In the genomic region with DNA sequence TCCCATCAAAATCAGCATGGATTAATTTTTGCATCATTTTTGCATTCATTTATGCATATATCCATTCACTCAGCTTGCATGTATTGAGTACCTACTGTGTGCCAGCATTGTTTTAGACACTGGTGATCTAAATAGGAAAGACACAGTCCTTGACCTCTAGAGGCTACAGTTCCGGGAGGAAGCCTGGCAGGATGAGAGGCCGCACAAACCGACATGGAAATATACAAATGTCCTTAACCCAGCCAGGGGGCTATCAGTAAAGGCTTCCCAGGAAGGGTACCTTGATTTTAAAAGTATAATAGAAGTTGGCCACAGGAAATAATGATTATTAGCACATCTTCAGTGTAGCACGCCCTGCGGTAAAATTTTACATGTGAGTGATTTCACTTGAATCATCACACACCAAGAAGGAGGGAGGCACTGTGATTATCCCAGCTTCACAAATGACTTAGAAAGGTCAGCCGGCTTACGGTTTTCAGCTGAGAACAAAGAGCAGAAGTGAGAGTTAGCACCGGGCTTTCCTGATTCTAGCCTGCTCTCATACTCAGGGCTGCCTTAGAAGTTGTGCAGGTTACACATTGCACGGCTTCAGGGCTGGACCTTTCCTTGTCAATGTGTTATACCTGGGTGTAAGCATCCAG, we compare ENCODE assay signal across 9 mouse cellular contexts. TPM values are rescaled to one million over a fixed set of nuclear protein-coding genes. Genes with fewer than 3 reads are reported as not detected.
DNase-seq lines count a peak whose midpoint lies in the region; ATAC-seq lines count a peak whose summit lies in the region.
"Had no signal": no experiment of that assay in that cellular context is flagged by ENCODE, and none has a peak within 500 bp of the region (broad histone marks: within the 10 kb centered on the region; RNA-seq: fewer than 3 reads in every experiment).

No protein-coding gene starts in this region.

- intact Hi-C loops in left cerebral cortex, postnatal 36 days (cut with DNase I): no loop called here

- no peak overlapping the region for H3K4me3 ChIP-seq in midbrain, embryonic 10.5 days
- H3K4me3 ChIP-seq in midbrain, embryonic 16.5 days (ENCODE audit: low read depth, low read length): no peak overlapping the region
- no peak overlapping the region for H3K4me3 ChIP-seq in intestine, embryonic 14.5 days (ENCODE audit: low read depth, low read length)
- H3K4me3 ChIP-seq in stomach, embryonic 14.5 days (ENCODE audit: low read depth, low read length): no peak overlapping the region

- no peak overlapping the region for H3K9ac ChIP-seq in midbrain, embryonic 16.5 days (ENCODE audit: low read depth, low read length)
- no peak overlapping the region for H3K9ac ChIP-seq in intestine, embryonic 14.5 days (ENCODE audit: low read length)
- H3K9ac ChIP-seq in stomach, embryonic 14.5 days (replicated peaks; ENCODE audit: low read depth, low read length): no peak overlapping the region

- no peaks in the 10 kb centered on the region for H3K9me3 ChIP-seq in midbrain, embryonic 10.5 days (replicated peaks)
- H3K9me3 ChIP-seq in midbrain, embryonic 16.5 days (replicated peaks; ENCODE audit: control insufficient read depth, low read length, poor library complexity, severe bottlenecking): no peaks in the 10 kb centered on the region
- no peaks in the 10 kb centered on the region for H3K9me3 ChIP-seq in intestine, embryonic 14.5 days (ENCODE audit: control insufficient read depth, low read length)
- no peaks in the 10 kb centered on the region for H3K9me3 ChIP-seq in stomach, embryonic 14.5 days (ENCODE audit: control insufficient read depth, low read depth, low read length)

- peak overlapping the region; percentile 83 for H3K27ac ChIP-seq in midbrain, embryonic 10.5 days (replicated peaks)
- no peak overlapping the region for H3K27ac ChIP-seq in midbrain, embryonic 16.5 days (ENCODE audit: low read length)
- peak overlapping the region; percentile 78; the same call in 1 of the 2 replicates for H3K27ac ChIP-seq in intestine, embryonic 14.5 days (ENCODE audit: low read depth)
- H3K27ac ChIP-seq in stomach, embryonic 14.5 days (ENCODE audit: low read length): 0 out of 2 replicates have a peak overlapping the region, but pooled peaks have one; percentile 52

- 39% methylated on average over 9 of the region's 9 CpGs for WGBS in midbrain, embryonic 10.5 days
- 18% methylated on average over 9 of the region's 9 CpGs for WGBS in midbrain, embryonic 16.5 days
- 61% methylated on average over 9 of the region's 9 CpGs for WGBS in intestine, embryonic 14.5 days
- WGBS in stomach, embryonic 14.5 days: 58% methylated on average over 9 of the region's 9 CpGs

- no peaks in the 10 kb centered on the region for H3K27me3 ChIP-seq in midbrain, embryonic 10.5 days (ENCODE audit: low read depth, poor library complexity, severe bottlenecking)
- H3K27me3 ChIP-seq in midbrain, embryonic 16.5 days (ENCODE audit: control insufficient read depth, insufficient read depth, low read depth, low read length): no peaks in the 10 kb centered on the region
- H3K27me3 ChIP-seq in intestine, embryonic 14.5 days (replicated peaks; ENCODE audit: control insufficient read depth, insufficient read depth, low read length): no peaks in the 10 kb centered on the region
- no peaks in the 10 kb centered on the region for H3K27me3 ChIP-seq in stomach, embryonic 14.5 days (ENCODE audit: control insufficient read depth, insufficient read depth, low read length)

- peak; percentile 27 for DNase-seq in adrenal gland, postnatal 14 days
- DNase-seq in adrenal gland, postnatal 25 days: no peak
- DNase-seq in midbrain, embryonic 10.5 days (ENCODE audit: low spot score): no peak
- DNase-seq in intestine, embryonic 14.5 days (ENCODE audit: low spot score): no peak
- DNase-seq in thymus, postnatal 4 days: no peak
- no peak for DNase-seq in left cerebral cortex, postnatal 36 days (ENCODE audit: low spot score in 2 of 2)
- DNase-seq: B cell, adult 2 months had no signal

- no peak for ATAC-seq in midbrain, embryonic 16.5 days
- no peak for ATAC-seq in intestine, embryonic 14.5 days (replicated peaks; ENCODE audit: low FRiP score, low TSS enrichment, low read depth)
- no peak for ATAC-seq in stomach, embryonic 14.5 days (ENCODE audit: insufficient number of reproducible peaks, insufficient read depth, low FRiP score, low read depth)

- no peaks in the 10 kb centered on the region for H3K36me3 ChIP-seq in midbrain, embryonic 10.5 days
- H3K36me3 ChIP-seq in midbrain, embryonic 16.5 days (ENCODE audit: control insufficient read depth, insufficient read depth, low read length): no peaks in the 10 kb centered on the region
- H3K36me3 ChIP-seq in intestine, embryonic 14.5 days (ENCODE audit: control insufficient read depth, insufficient read depth, low read length): no peaks in the 10 kb centered on the region
- no peaks in the 10 kb centered on the region for H3K36me3 ChIP-seq in stomach, embryonic 14.5 days (ENCODE audit: control insufficient read depth, insufficient read depth, low read length)

- H3K4me2 ChIP-seq in midbrain, embryonic 16.5 days (ENCODE audit: low read length): no peak overlapping the region
- H3K4me2 ChIP-seq in intestine, embryonic 14.5 days (ENCODE audit: low read length): no peak overlapping the region
- H3K4me2 ChIP-seq in stomach, embryonic 14.5 days (replicated peaks; ENCODE audit: low read depth, low read length): no peak overlapping the region

- H3K4me1 ChIP-seq in midbrain, embryonic 10.5 days: peaks cover 30% of the 10 kb centered on the region
- no peaks in the 10 kb centered on the region for H3K4me1 ChIP-seq in midbrain, embryonic 16.5 days (ENCODE audit: control insufficient read depth, insufficient read depth, low read length)
- peaks cover 12% of the 10 kb centered on the region for H3K4me1 ChIP-seq in intestine, embryonic 14.5 days (replicated peaks; ENCODE audit: control insufficient read depth, insufficient read depth, low read length)
- H3K4me1 ChIP-seq in stomach, embryonic 14.5 days (ENCODE audit: control insufficient read depth, insufficient read depth, low read length): peaks cover 8% of the 10 kb centered on the region

RNA-seq across cellular contexts. Expression of gene Gm9964, which starts 11.0 kb away (rescaled TPM):
- not detected in 2 replicates for total RNA-seq in adrenal gland, postnatal 14 days (2021)
- total RNA-seq in adrenal gland, postnatal 25 days (2021): not detected in 2 replicates
- polyA plus RNA-seq in midbrain, embryonic 10.5 days (2016; fragmentation: Nextera tagmentation; extraction: Ambion mirVana): not detected in 2 replicates
- polyA plus RNA-seq in midbrain, embryonic 16.5 days (2015; fragmentation: Nextera tagmentation; extraction: Ambion mirVana): not detected in 2 replicates
- polyA plus RNA-seq in intestine, embryonic 14.5 days (2014; fragmentation: Nextera tagmentation; extraction: Ambion mirVana): not detected in 2 replicates
- polyA plus RNA-seq in stomach, embryonic 14.5 days (2014; fragmentation: Nextera tagmentation; extraction: Ambion mirVana): not detected in 2 replicates
- under 1 TPM in 1 of 2 experiments, not detected in 1; 0.97 TPM for total RNA-seq in left cerebral cortex, postnatal 36 days (2021)

RNA-seq across cellular contexts. Expression of gene Nf1, which starts 31.8 kb away (rescaled TPM):
- 58.9 and 62.3 TPM in 2 replicates for total RNA-seq in adrenal gland, postnatal 14 days (2021)
- 71.1 and 80.0 TPM in 2 replicates for total RNA-seq in adrenal gland, postnatal 25 days (2021)
- polyA plus RNA-seq in midbrain, embryonic 10.5 days (2016; fragmentation: Nextera tagmentation; extraction: Ambion mirVana): 6.6 and 6.7 TPM in 2 replicates
- 4.7 and 5.8 TPM in 2 replicates for polyA plus RNA-seq in midbrain, embryonic 16.5 days (2015; fragmentation: Nextera tagmentation; extraction: Ambion mirVana)
- 10.0 and 10.9 TPM in 2 replicates for polyA plus RNA-seq in intestine, embryonic 14.5 days (2014; fragmentation: Nextera tagmentation; extraction: Ambion mirVana)
- 14.5 and 16.9 TPM in 2 replicates for polyA plus RNA-seq in stomach, embryonic 14.5 days (2014; fragmentation: Nextera tagmentation; extraction: Ambion mirVana)
- 100 to 1,000 TPM; 111 to 130 TPM for total RNA-seq in left cerebral cortex, postnatal 36 days (2021)

RNA-seq across cellular contexts. Expression of gene Wsb1, which starts 53.2 kb away (rescaled TPM):
- 51.7 and 56.0 TPM in 2 replicates for total RNA-seq in adrenal gland, postnatal 14 days (2021)
- total RNA-seq in adrenal gland, postnatal 25 days (2021): 36.4 and 56.3 TPM in 2 replicates
- 253 and 339 TPM in 2 replicates for polyA plus RNA-seq in midbrain, embryonic 10.5 days (2016; fragmentation: Nextera tagmentation; extraction: Ambion mirVana)
- polyA plus RNA-seq in midbrain, embryonic 16.5 days (2015; fragmentation: Nextera tagmentation; extraction: Ambion mirVana): 499 and 559 TPM in 2 replicates
- 282 and 315 TPM in 2 replicates for polyA plus RNA-seq in intestine, embryonic 14.5 days (2014; fragmentation: Nextera tagmentation; extraction: Ambion mirVana)
- 302 and 323 TPM in 2 replicates for polyA plus RNA-seq in stomach, embryonic 14.5 days (2014; fragmentation: Nextera tagmentation; extraction: Ambion mirVana)
- total RNA-seq in left cerebral cortex, postnatal 36 days (2021): 10 to 100 TPM; 54.0 to 84.7 TPM
